Mouse (Mus musculus) stomach, embryonic 15.5 days (tissue): Measurements from ENCODE around the gene Cacna1e. TPM values are rescaled to one million over a fixed set of nuclear protein-coding genes. Genes with fewer than 3 reads are reported as not detected.

ENCODE experiments used
- ATAC-seq: fragments of 200-750 bp; cut with Nextera tagmentation; 2 replicates; pipeline ENCODE4 v1.8.0; 2017; ENCODE audit warnings: low read depth, moderate number of reproducible peaks, moderate TSS enrichment; ENCODE audit not compliant: insufficient read depth, low FRiP score
- H3K27ac ChIP-seq: fragments of 300-500 bp; sonication (generic); 2 replicates; pipeline ENCODE4 v1.5.1; 2015; ENCODE audit warnings: mild to moderate bottlenecking, inconsistent platforms
- H3K27me3 ChIP-seq: fragments of 300-500 bp; sonication (generic); replicated peaks from 2 replicates; pipeline ENCODE4 v1.6.1; 2015; ENCODE audit warnings: inconsistent platforms
- H3K36me3 ChIP-seq: fragments of 300-500 bp; sonication (generic); 2 replicates; pipeline ENCODE4 v1.6.1; 2015; ENCODE audit warnings: inconsistent platforms
- H3K4me1 ChIP-seq: fragments of 300-500 bp; sonication (generic); 2 replicates; pipeline ENCODE4 v1.6.1; 2015; ENCODE audit warnings: inconsistent platforms
- H3K4me2 ChIP-seq: fragments of 300-500 bp; sonication (generic); 2 replicates; pipeline ENCODE4 v1.6.1; 2015; ENCODE audit warnings: mild to moderate bottlenecking, inconsistent platforms
- H3K4me3 ChIP-seq: fragments of 300-500 bp; sonication (generic); replicated peaks from 2 replicates; pipeline ENCODE4 v1.5.1; 2015; ENCODE audit warnings: inconsistent platforms
- H3K9ac ChIP-seq: fragments of 300-500 bp; sonication (generic); 2 replicates; pipeline ENCODE4 v1.6.1; 2015; ENCODE audit warnings: inconsistent platforms
- H3K9me3 ChIP-seq: fragments of 300-500 bp; sonication (generic); 2 replicates; pipeline ENCODE4 v1.6.1; 2016; ENCODE audit warnings: inconsistent platforms
- WGBS: fragments of 180-500 bp; shearing (Covaris S2); methylation state at CpG from one replicate; pipeline ENCODE4 v1.1.7; 2015; 5-methylcytosine and 5-hydroxymethylcytosine counted together
- polyA plus RNA-seq: library from polyadenylated mRNA; unstranded; fragments of >200 nt; fragmentation: Nextera tagmentation; extraction: Ambion mirVana; gene quantifications from 2 replicates; pipeline ENCODE4 v1.2.1, GENCODE M21; 2015

Gene Cacna1e
- polyA plus RNA-seq, 1 experiment from 2014 or later: 1.3 TPM

GRCm38 (mm10) chr1:154865981-154866380 is 18.3 kb downstream of the Cacna1e start:
- WGBS: 79% methylated on average over 1 of the region's 1 CpGs
- no peaks in the 10 kb centered on the region for H3K4me1 ChIP-seq
- H3K27ac ChIP-seq: no peak overlapping the region
- no peak overlapping the region for H3K9ac ChIP-seq
- H3K4me3 ChIP-seq: no peak overlapping the region
- H3K9me3 ChIP-seq: no peaks in the 10 kb centered on the region
- no peak overlapping the region for H3K4me2 ChIP-seq
- no peaks in the 10 kb centered on the region for H3K36me3 ChIP-seq
- no peak for ATAC-seq
- no peaks in the 10 kb centered on the region for H3K27me3 ChIP-seq

- H3K36me3 ChIP-seq: no peaks in the 10 kb centered on the region
- no peaks in the 10 kb centered on the region for H3K9me3 ChIP-seq
- ATAC-seq: no peak
- H3K4me3 ChIP-seq: no peak overlapping the region
- H3K27me3 ChIP-seq: no peaks in the 10 kb centered on the region
- no peak overlapping the region for H3K9ac ChIP-seq
- no peaks in the 10 kb centered on the region for H3K4me1 ChIP-seq
- 81% methylated on average over 9 of the region's 9 CpGs for WGBS
- no peak overlapping the region for H3K27ac ChIP-seq
- no peak overlapping the region for H3K4me2 ChIP-seq
These were observed 22.9 kb downstream of the Cacna1e start for GRCm38 (mm10) chr1:154861416-154861815.

GRCm38 (mm10) chr1:154854564-154854963 is 29.7 kb downstream of the Cacna1e start:
- no peaks in the 10 kb centered on the region for H3K27me3 ChIP-seq
- H3K4me1 ChIP-seq: no peaks in the 10 kb centered on the region
- no peak overlapping the region for H3K4me3 ChIP-seq
- no peak overlapping the region for H3K27ac ChIP-seq
- no peak overlapping the region for H3K9ac ChIP-seq
- no peaks in the 10 kb centered on the region for H3K9me3 ChIP-seq
- 76% methylated on average over 3 of the region's 3 CpGs for WGBS
- ATAC-seq: no peak
- H3K4me2 ChIP-seq: no peak overlapping the region
- no peaks in the 10 kb centered on the region for H3K36me3 ChIP-seq

- Histone ChIP-seq H3K27me3 (no peaks in the 10 kb centered on the region), H3K4me3 (no peak overlapping the region), H3K4me2 (no peak overlapping the region), H3K9me3 (no peaks in the 10 kb centered on the region), H3K4me1 (no peaks in the 10 kb centered on the region), H3K36me3 (no peaks in the 10 kb centered on the region), H3K27ac (no peak overlapping the region), H3K9ac (no peak overlapping the region)
- 72% methylated on average over 6 of the region's 6 CpGs for WGBS
- no peak for ATAC-seq
These were observed 33.6 kb downstream of the Cacna1e start for GRCm38 (mm10) chr1:154850515-154851287.

- H3K4me2 ChIP-seq: no peak overlapping the region
- no peaks in the 10 kb centered on the region for H3K36me3 ChIP-seq
These were observed 35.4 kb downstream of the Cacna1e start for GRCm38 (mm10) chr1:154848683-154849579.

GRCm38 (mm10) chr1:154846900-154847299 is 37.4 kb downstream of the Cacna1e start:
- no peak overlapping the region for H3K27ac ChIP-seq
- ATAC-seq: no peak
- H3K4me1 ChIP-seq: no peaks in the 10 kb centered on the region
- H3K9ac ChIP-seq: no peak overlapping the region
- no peak overlapping the region for H3K4me3 ChIP-seq
- H3K36me3 ChIP-seq: no peaks in the 10 kb centered on the region
- H3K4me2 ChIP-seq: no peak overlapping the region
- WGBS: 81% methylated on average over 2 of the region's 2 CpGs
- no peaks in the 10 kb centered on the region for H3K27me3 ChIP-seq
- H3K9me3 ChIP-seq: no peaks in the 10 kb centered on the region

More at GRCm38 (mm10) chr1:154848683-154849579, 35.4 kb downstream of the Cacna1e start:
- Histone ChIP-seq H3K9ac (no peak overlapping the region), H3K27me3 (no peaks in the 10 kb centered on the region), H3K9me3 (no peaks in the 10 kb centered on the region), H3K4me1 (no peaks in the 10 kb centered on the region), H3K4me3 (no peak overlapping the region), H3K27ac (no peak overlapping the region)
- ATAC-seq: no peak
- 67% methylated on average over 6 of the region's 6 CpGs for WGBS

GRCm38 (mm10) chr1:154843427-154843826 is 40.9 kb downstream of the Cacna1e start:
- H3K27me3 ChIP-seq: no peaks in the 10 kb centered on the region
- no peak overlapping the region for H3K9ac ChIP-seq
- H3K9me3 ChIP-seq: no peaks in the 10 kb centered on the region
- no peak overlapping the region for H3K4me2 ChIP-seq
- no peak overlapping the region for H3K4me3 ChIP-seq
- WGBS: 82% methylated on average over 2 of the region's 2 CpGs
- H3K27ac ChIP-seq: no peak overlapping the region
- no peaks in the 10 kb centered on the region for H3K4me1 ChIP-seq
- no peak for ATAC-seq
- H3K36me3 ChIP-seq: no peaks in the 10 kb centered on the region

- Histone ChIP-seq H3K4me3 (no peak overlapping the region), H3K27me3 (no peaks in the 10 kb centered on the region), H3K4me1 (no peaks in the 10 kb centered on the region), H3K9me3 (no peaks in the 10 kb centered on the region), H3K9ac (no peak overlapping the region), H3K27ac (no peak overlapping the region), H3K36me3 (no peaks in the 10 kb centered on the region), H3K4me2 (no peak overlapping the region)
- WGBS: 68% methylated on average over 5 of the region's 5 CpGs
- ATAC-seq: no peak
These were observed 42.0 kb downstream of the Cacna1e start for GRCm38 (mm10) chr1:154842336-154842735.

GRCm38 (mm10) chr1:154841057-154841630 is 43.2 kb downstream of the Cacna1e start:
- no peak overlapping the region for H3K4me2 ChIP-seq
- H3K9ac ChIP-seq: no peak overlapping the region
- H3K9me3 ChIP-seq: no peaks in the 10 kb centered on the region
- no peak overlapping the region for H3K27ac ChIP-seq
- WGBS: 56% methylated on average over 6 of the region's 6 CpGs
- H3K27me3 ChIP-seq: no peaks in the 10 kb centered on the region
- no peaks in the 10 kb centered on the region for H3K36me3 ChIP-seq
- ATAC-seq: no peak
- H3K4me1 ChIP-seq: no peaks in the 10 kb centered on the region
- no peak overlapping the region for H3K4me3 ChIP-seq

GRCm38 (mm10) chr1:154839272-154839671 is 45.0 kb downstream of the Cacna1e start:
- Histone ChIP-seq H3K27me3 (no peaks in the 10 kb centered on the region), H3K4me1 (no peaks in the 10 kb centered on the region), H3K36me3 (no peaks in the 10 kb centered on the region), H3K9me3 (no peaks in the 10 kb centered on the region), H3K9ac (no peak overlapping the region), H3K27ac (no peak overlapping the region), H3K4me2 (no peak overlapping the region), H3K4me3 (no peak overlapping the region)
- 90% methylated on average over 4 of the region's 4 CpGs for WGBS
- no peak for ATAC-seq

- no peaks in the 10 kb centered on the region for H3K9me3 ChIP-seq
- ATAC-seq: no peak
These were observed 47.8 kb downstream of the Cacna1e start for GRCm38 (mm10) chr1:154836473-154836872.

GRCm38 (mm10) chr1:154832168-154832539 is 52.1 kb downstream of the Cacna1e start:
- no peak for ATAC-seq
- Histone ChIP-seq H3K36me3 (no peaks in the 10 kb centered on the region), H3K4me2 (no peak overlapping the region), H3K9ac (no peak overlapping the region), H3K4me1 (no peaks in the 10 kb centered on the region), H3K27me3 (no peaks in the 10 kb centered on the region), H3K27ac (no peak overlapping the region), H3K4me3 (no peak overlapping the region), H3K9me3 (no peaks in the 10 kb centered on the region)
- WGBS: 63% methylated on average over 9 of the region's 9 CpGs

More at GRCm38 (mm10) chr1:154836473-154836872, 47.8 kb downstream of the Cacna1e start:
- H3K4me2 ChIP-seq: no peak overlapping the region
- H3K27ac ChIP-seq: no peak overlapping the region
- no peak overlapping the region for H3K9ac ChIP-seq
- H3K27me3 ChIP-seq: no peaks in the 10 kb centered on the region
- no peak overlapping the region for H3K4me3 ChIP-seq
- H3K4me1 ChIP-seq: no peaks in the 10 kb centered on the region
- H3K36me3 ChIP-seq: no peaks in the 10 kb centered on the region
- WGBS: 84% methylated on average over 5 of the region's 5 CpGs
